Mouse (Mus musculus): ENCODE results near the gene Jarid2.

The Jarid2 gene

DNA sequence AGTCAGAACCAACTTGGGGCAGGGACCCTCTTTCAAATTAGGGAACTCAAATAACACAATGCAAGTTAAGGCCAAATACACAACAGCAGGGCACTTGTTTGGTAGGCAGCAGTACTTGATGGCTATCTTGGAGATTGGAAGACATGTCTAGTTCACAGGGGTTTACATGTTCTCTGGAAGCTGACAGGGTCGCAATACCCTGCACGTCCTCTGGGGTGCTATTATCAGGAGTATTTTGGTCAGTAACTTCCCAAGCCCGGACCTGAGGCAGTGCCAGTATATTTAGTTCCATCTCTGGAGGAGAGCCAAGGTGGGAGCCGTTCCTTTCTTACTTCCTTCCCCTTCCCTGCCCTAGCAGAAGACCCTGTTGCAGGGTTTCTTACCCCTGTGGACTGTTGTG, 186.7 kb downstream of the Jarid2 start:
- DNase-seq (ENCODE audit: low read depth, low spot score) = no peak

GRCm38 (mm10) chr13:44917202-44917601, 187.9 kb downstream of the Jarid2 start:
- no peak for DNase-seq (ENCODE audit: low read depth, low spot score)

DNA sequence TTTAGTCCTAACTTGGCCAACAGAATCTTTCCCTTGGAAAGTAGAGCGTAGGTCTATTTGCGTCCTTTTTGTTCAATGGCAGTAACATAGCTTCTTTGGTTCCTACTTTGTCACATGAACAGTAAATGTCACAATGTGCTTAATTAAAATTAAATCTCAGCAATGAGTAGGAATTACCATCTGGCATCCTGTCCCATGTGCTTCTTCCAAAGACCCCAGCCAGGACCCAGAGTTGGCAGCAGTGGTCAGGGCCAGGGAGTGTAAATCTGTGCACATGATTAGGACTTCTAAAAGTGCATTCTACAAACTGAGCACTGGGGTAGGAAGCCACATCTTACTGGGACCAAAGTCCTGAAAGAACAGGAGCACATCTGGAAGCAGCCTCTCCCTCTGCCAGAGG, 189.0 kb downstream of the Jarid2 start:
- DNase-seq (ENCODE audit: low read depth, low spot score) = no peak

DNA sequence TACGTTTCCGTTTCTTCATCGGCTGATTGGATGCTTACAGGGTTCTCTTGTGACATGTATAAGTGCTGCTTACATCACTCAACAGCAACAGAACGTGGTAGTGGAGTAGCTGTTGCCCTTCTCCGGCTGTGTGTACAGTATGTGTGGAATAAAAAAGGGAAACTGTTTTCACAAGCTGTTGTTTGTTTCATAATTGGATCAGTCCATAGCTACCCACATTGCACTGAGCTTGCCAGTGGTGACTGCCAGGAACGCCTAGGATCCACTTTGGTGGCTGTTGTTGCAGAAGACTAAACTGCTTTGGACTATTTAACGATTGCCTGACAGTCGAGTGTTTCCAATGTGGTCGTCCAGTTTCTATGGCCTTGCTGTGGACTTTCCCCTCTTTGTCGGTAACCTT, 191.8 kb downstream of the Jarid2 start:
- no peak for DNase-seq (ENCODE audit: low read depth, low spot score)

- DNase-seq (ENCODE audit: low read depth, low spot score) = no peak
These were observed 192.4 kb downstream of the Jarid2 start for GRCm38 (mm10) chr13:44921721-44922120.

DNA sequence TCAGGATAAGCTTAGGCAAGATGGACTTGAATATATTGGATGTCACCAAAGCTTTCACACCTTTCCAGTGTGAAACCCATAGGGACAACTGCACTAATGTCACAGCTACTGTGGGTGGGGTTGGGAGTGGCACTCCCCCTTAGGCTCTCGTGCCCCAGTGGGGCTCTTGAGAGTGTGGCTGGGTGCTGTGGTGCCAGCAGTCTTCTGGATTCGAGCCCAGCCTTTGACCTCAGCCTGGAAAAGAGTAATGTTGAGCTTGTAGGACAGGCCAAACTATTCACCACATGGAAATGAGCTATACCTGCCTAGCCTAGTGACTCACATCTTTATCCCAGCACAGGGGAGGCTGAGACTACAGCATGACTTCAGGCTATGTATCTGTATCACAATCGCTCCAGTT, 194.8 kb downstream of the Jarid2 start:
- DNase-seq (ENCODE audit: low read depth, low spot score) = no peak

DNA sequence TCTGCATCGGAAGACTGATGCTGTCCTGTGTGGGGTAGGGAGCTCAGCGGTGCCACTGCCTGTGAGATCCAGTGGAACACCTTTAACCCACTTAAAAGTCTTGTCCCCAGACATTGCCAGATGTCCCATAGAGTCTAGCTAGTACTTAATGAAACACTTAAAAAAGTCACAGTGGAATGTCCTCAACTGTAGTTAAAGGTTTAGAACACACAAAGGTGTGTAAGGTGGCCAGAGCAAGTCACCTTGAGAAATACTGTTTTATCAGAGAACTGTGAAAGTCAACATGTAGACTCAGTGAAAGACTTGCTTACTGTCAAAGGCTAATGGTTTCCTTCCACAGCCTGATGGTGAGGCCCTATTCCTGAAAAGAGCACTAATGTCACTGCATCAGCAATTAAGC, 195.9 kb downstream of the Jarid2 start:
- no peak for DNase-seq (ENCODE audit: low read depth, low spot score)

GRCm38 (mm10) chr13:44926311-44926710, 197.0 kb downstream of the Jarid2 start:
- DNase-seq (ENCODE audit: low read depth, low spot score) = no peak

- no peak for DNase-seq (ENCODE audit: low read depth, low spot score)
These were observed 203.3 kb downstream of the Jarid2 start for GRCm38 (mm10) chr13:44932307-44933264.

- DNase-seq (ENCODE audit: low read depth, low spot score) = no peak
These were observed 204.3 kb downstream of the Jarid2 start for GRCm38 (mm10) chr13:44933575-44933974.

- DNase-seq (ENCODE audit: low read depth, low spot score) = no peak
These were observed 208.4 kb downstream of the Jarid2 start for GRCm38 (mm10) chr13:44937681-44938080.

GRCm38 (mm10) chr13:44939326-44940035, 210.2 kb downstream of the Jarid2 start:
- DNase-seq (ENCODE audit: low read depth, low spot score) = no peak

DNA sequence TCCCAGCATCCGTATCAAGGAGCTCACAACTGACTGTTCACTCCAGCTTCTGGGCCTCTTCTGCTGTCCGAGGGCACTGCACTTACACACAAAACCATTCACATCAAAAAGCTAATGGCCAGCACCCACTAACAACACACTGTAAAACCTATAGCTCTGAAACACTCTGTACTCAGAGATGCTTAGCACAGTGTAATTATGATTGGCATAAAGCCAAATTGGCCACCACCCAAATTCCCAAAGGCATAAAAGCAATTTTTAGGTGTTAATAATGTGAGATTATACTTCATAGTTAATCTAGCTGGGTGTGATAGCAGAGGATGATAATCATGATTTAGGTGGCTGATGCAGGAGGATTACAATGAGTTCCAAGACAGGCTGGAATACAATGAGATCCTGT, 214.3 kb downstream of the Jarid2 start:
- DNase-seq (ENCODE audit: low read depth, low spot score) = no peak

DNA sequence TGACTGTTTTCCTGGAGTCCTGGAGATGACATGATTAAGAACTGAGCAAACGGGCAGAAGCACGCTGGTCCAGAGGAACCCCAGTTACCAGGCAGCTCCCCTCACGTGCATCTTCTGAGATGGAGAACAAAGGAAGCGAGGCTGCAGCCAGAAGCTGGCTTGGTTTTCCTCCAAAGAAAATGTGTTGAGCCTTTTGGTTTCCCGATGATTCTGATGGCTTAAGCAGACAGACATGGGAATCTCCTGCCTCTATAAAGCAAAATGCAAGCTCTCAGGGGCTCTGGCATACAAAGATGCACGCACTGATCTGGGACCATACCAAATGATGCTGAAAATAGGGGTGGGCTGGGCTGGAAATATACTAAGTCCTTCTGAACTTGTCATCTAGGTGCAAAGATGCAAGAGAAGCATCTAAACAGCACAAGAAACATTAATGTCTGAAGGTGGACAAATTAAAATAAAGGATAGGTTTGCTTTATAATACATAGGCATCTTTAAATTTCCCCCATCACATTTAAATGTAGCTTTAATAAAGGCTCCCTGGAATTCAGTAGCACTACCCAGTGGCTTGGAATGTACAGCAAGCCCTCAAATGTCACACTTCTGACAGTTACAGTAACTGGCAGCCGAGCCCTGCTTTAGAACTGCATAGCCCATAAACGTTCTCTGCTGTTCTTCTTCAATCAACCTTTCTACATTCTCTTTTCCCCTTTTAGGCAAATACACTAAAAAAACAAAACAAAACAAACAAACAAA, 217.8 kb downstream of the Jarid2 start:
- DNase-seq (ENCODE audit: low read depth, low spot score) = no peak

GRCm38 (mm10) chr13:44948320-44949250, 219.3 kb downstream of the Jarid2 start:
- no peak for DNase-seq (ENCODE audit: low read depth, low spot score)

DNA sequence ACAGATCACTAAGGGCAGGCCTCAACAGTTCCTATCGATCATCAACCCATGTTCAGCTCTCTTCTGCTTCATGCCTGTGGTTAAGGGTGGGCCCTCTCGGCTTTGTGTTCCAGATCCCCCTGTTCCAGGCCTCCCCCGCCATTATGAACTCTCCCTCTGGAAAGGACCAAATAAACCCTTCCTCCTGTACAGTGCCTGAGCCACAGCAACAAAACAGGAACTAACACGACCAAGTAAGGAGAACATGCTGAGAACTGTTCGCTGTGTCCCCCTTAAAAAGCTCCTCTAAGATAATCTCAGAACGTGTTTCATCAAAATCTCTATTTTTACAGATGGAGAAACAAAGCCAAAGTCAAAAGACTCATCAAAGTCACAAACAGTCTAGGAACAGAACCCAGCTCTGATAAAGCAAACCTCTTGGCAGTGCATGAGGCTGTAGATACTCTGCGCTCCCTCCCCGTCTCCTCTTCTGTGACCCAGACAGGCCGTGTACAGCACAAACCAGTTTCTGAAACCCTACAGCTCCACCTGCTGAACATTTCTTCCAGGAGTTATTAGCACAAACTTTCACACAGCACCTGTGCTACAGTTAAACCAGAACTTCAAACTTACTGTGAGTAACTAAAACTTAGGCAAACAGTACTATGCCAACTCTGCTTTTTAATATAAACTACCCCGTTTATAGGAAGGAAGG, 223.3 kb downstream of the Jarid2 start:
- no peak for DNase-seq (ENCODE audit: low read depth, low spot score)

DNA sequence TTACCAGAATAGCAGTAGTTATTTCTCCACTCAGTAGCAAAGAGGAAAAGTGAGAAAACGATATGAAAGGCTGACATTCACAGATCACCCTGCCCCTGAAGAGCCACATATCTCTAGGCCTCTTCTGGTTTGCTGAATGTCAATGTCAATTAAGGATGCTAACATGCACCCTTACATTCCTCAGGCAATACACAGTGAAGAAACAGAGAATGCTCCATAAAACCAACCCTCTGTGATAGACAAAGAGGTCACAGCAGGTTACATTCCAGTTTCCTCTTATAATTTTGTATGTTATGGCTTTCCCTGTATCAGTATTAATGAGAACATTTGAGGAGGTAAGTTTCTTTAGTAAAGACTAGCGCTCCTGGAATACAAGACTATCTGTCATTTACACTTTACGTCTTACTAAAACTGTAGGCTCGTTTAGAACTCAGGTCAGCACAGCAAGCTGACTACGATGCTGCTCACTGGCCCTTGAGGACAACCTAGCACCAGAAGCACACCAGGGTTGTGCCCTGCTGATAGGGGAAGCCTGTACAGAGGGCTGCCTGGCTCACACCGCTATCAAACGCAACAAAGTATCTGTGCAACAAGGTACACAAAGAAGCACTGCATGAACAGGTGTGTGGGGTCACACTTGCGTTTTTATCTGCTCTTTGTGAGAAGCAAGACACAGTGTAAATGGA, 224.4 kb downstream of the Jarid2 start:
- no peak for DNase-seq (ENCODE audit: low read depth, low spot score)

DNA sequence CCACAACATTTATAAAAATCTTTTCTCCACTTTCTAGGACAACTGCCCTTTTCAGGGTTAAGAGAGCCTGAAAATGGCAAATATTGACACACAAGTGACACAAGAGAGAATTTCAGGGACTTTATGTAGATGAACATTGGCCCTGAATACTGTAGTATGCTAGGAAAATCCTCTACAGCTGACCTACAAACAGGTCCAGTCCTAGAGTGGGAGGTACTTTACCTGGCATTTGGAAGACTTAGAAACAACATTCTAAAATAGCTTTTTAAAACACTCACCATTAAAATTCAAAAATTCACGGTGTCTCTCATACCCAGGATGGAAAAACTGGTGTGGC, 224.9 kb downstream of the Jarid2 start:
- DNase-seq (ENCODE audit: low read depth, low spot score) = no peak

GRCm38 (mm10) chr13:44955781-44956180, 226.5 kb downstream of the Jarid2 start:
- no peak for DNase-seq (ENCODE audit: low read depth, low spot score)

DNA sequence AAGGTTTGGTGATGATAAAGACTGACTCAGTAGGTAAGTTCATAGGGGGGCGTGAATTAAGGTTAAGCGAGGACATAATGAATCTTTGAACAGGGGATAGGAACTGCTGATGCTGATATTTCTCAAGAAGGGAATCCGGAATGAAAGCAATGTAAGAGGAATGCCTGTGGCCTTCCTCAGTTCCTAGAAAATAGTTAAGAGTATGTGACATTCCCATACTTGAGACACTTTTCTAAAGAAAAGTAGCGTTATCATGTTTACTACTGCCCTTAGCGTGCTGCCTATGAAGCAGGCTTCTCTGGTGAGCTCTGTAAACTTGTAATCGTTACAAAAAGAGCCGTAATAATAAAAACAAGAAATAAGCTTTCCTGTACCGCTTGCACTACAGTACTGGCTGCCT, 227.8 kb downstream of the Jarid2 start:
- DNase-seq (ENCODE audit: low read depth, low spot score) = no peak

Data from embryo, embryonic 11.5 days (tissue).